In genomic region chr4:146263038-146263685, GRCm38 (mm10) we compare ENCODE assay signal across 8 mouse cellular contexts.
A peak's percentile ranks its signal among the peaks of the same experiment; 100 is the strongest.
DNase-seq lines count a peak whose midpoint lies in the region; ATAC-seq and TF ChIP-seq lines count a peak whose summit lies in the region.
"Not testable (repeated sequence)": the region's sequence is repeated elsewhere in the genome, so short reads cannot be mapped to it uniquely, and the experiment has no call there.

No protein-coding gene starts in this region.

- not testable (repeated sequence) for H3K27ac ChIP-seq in brown adipose tissue, adult 24 weeks (replicated peaks; ENCODE audit: low read depth, low read length); forebrain, embryonic 14.5 days (ENCODE audit: low read depth, low read length); heart, embryonic 15.5 days; intestine, embryonic 15.5 days; limb, embryonic 14.5 days (replicated peaks; ENCODE audit: low read depth, low read length)

- peak; percentile 83 for ATAC-seq in forebrain, embryonic 14.5 days
- peak; percentile 84 for ATAC-seq in heart, embryonic 15.5 days (replicated peaks; ENCODE audit: insufficient number of reproducible peaks, insufficient read depth, low FRiP score, low read depth)
- ATAC-seq in intestine, embryonic 15.5 days = peak; percentile 92
- ATAC-seq in limb, embryonic 14.5 days (ENCODE audit: low FRiP score, low read depth) = peak; percentile 82
- ATAC-seq in megakaryocyte-erythroid progenitor cell, adult 5-6 weeks (replicated peaks; ENCODE audit: low FRiP score, low TSS enrichment, poor library complexity, severe bottlenecking) = peak; percentile 70; the same call in 1 of the 2 replicates

- not testable (repeated sequence) for H3K36me3 ChIP-seq in E14TG2a.4 (ENCODE audit: insufficient read depth, low read length); forebrain, embryonic 14.5 days (ENCODE audit: control insufficient read depth, insufficient read depth, low read length); heart, embryonic 15.5 days; intestine, embryonic 15.5 days; limb, embryonic 14.5 days (ENCODE audit: control insufficient read depth, insufficient read depth, low read length)

- TF ChIP-seq POLR2A in limb, embryonic 14.5 days (IDR thresholded peaks at IDR 0.05; ENCODE audit: borderline replicate concordance, extremely low read depth, insufficient read depth, insufficient read length) = not testable (repeated sequence)

- peak overlapping the region; percentile 68 for H3K4me3 ChIP-seq in E14TG2a.4 (replicated peaks; ENCODE audit: low read length)
- H3K4me3 ChIP-seq in brown adipose tissue, adult 24 weeks (ENCODE audit: insufficient read depth, low read depth, low read length) = peak overlapping the region; percentile 40
- peak overlapping the region; percentile 22 for H3K4me3 ChIP-seq in forebrain, embryonic 14.5 days (ENCODE audit: low read depth, low read length)
- peak overlapping the region; percentile 45 for H3K4me3 ChIP-seq in heart, embryonic 15.5 days
- peak overlapping the region; percentile 28 for H3K4me3 ChIP-seq in intestine, embryonic 15.5 days (replicated peaks)
- peak overlapping the region; percentile 34 for H3K4me3 ChIP-seq in limb, embryonic 14.5 days (replicated peaks; ENCODE audit: low read length)

- H3K27me3 ChIP-seq in E14TG2a.4 (ENCODE audit: insufficient read depth, low read length); forebrain, embryonic 14.5 days (replicated peaks; ENCODE audit: control insufficient read depth, insufficient read depth, low read length); heart, embryonic 15.5 days; intestine, embryonic 15.5 days (replicated peaks); limb, embryonic 14.5 days (ENCODE audit: control insufficient read depth, insufficient read depth, low read length): not testable (repeated sequence)

- not testable (repeated sequence) for H3K4me1 ChIP-seq in E14TG2a.4 (replicated peaks; ENCODE audit: low read depth, low read length); brown adipose tissue, adult 24 weeks (ENCODE audit: control insufficient read depth, insufficient read depth, insufficient read length, low read length); forebrain, embryonic 14.5 days (ENCODE audit: control insufficient read depth, insufficient read depth, low read length); heart, embryonic 15.5 days (replicated peaks); intestine, embryonic 15.5 days (replicated peaks); limb, embryonic 14.5 days (ENCODE audit: control insufficient read depth, insufficient read depth, low read length)

- not testable (repeated sequence) for H3K9me3 ChIP-seq in E14TG2a.4 (ENCODE audit: low read length); forebrain, embryonic 14.5 days (replicated peaks; ENCODE audit: control insufficient read depth, low read length); heart, embryonic 15.5 days (replicated peaks); intestine, embryonic 15.5 days; limb, embryonic 14.5 days (ENCODE audit: control insufficient read depth, low read length)

- peak overlapping the region; percentile 43 for H3K4me2 ChIP-seq in forebrain, embryonic 14.5 days (ENCODE audit: low read length)
- peak overlapping the region; percentile 61 for H3K4me2 ChIP-seq in heart, embryonic 15.5 days
- peak overlapping the region; percentile 54 for H3K4me2 ChIP-seq in intestine, embryonic 15.5 days (replicated peaks)
- peak overlapping the region; percentile 41 for H3K4me2 ChIP-seq in limb, embryonic 14.5 days (replicated peaks; ENCODE audit: low read depth, low read length, severe bottlenecking)

- peak; percentile 0 for DNase-seq in forebrain, embryonic 14.5 days (ENCODE audit: low spot score)
- DNase-seq in limb, embryonic 14.5 days (ENCODE audit: low spot score) = not testable (repeated sequence)
- peak; percentile 7 for DNase-seq in ovary, postnatal 14 days (ENCODE audit: low spot score)

- peak overlapping the region; percentile 41; the same call in 1 of the 2 replicates for H3K9ac ChIP-seq in forebrain, embryonic 14.5 days (ENCODE audit: low read length)
- not testable (repeated sequence) for H3K9ac ChIP-seq in heart, embryonic 15.5 days; intestine, embryonic 15.5 days
- peak overlapping the region; percentile 61 for H3K9ac ChIP-seq in limb, embryonic 14.5 days (ENCODE audit: low read depth, low read length, severe bottlenecking)

- not testable (repeated sequence) for TF ChIP-seq CTCF in E14TG2a.4 (conservative IDR thresholded peaks at IDR 0.05; ENCODE audit: low read length)

- 12% methylated on average over 37 of the region's 51 CpGs for WGBS in forebrain, embryonic 14.5 days
- 8% methylated on average over 41 of the region's 51 CpGs for WGBS in heart, embryonic 15.5 days
- WGBS in intestine, embryonic 15.5 days = 5% methylated on average over 41 of the region's 51 CpGs
- WGBS in limb, embryonic 14.5 days = 7% methylated on average over 24 of the region's 51 CpGs
